Mouse (Mus musculus) lung, postnatal 0 days (tissue): Measurements from ENCODE around the gene Zscan29. TPM values are rescaled to one million over a fixed set of nuclear protein-coding genes. Genes with fewer than 3 reads are reported as not detected.
"Not testable (repeated sequence)": the region's sequence is repeated elsewhere in the genome, so short reads cannot be mapped to it uniquely, and the experiment has no call there.

Experiments used
- ATAC-seq: fragments of 200-750 bp; cut with Nextera tagmentation; 2 replicates; pipeline ENCODE4 v1.8.0; 2017; ENCODE audit warnings: moderate library complexity
- DNase-seq: peaks from one replicate; pipeline ENCODE4 v3.0.0-alpha.2; 2016; ENCODE audit warnings: low spot score
- H3K27ac ChIP-seq: fragments of 300-500 bp; sonication (generic); 2 replicates; pipeline ENCODE4 v1.5.1; 2014; ENCODE audit warnings: antibody characterized with exemption, mild to moderate bottlenecking, low read length, mixed read lengths
- H3K27me3 ChIP-seq: fragments of 300-500 bp; sonication (generic); replicated peaks from 2 replicates; pipeline ENCODE4 v1.6.1; 2014; ENCODE audit warnings: low read length, mixed read lengths; ENCODE audit not compliant: insufficient read depth
- H3K36me3 ChIP-seq: fragments of 300-500 bp; sonication (generic); 2 replicates; pipeline ENCODE4 v1.6.1; 2014; ENCODE audit warnings: low read length, mixed read lengths; ENCODE audit not compliant: insufficient read depth
- H3K4me1 ChIP-seq: fragments of 300-500 bp; sonication (generic); 2 replicates; pipeline ENCODE4 v1.6.1; 2014; ENCODE audit warnings: antibody characterized with exemption, low read depth, low read length, mixed read lengths; ENCODE audit not compliant: insufficient read depth
- H3K4me2 ChIP-seq: fragments of 300-500 bp; sonication (generic); replicated peaks from 2 replicates; pipeline ENCODE4 v1.6.1; 2014; ENCODE audit warnings: low read depth, mild to moderate bottlenecking, low read length, moderate library complexity, mixed read lengths
- H3K4me3 ChIP-seq: fragments of 300-500 bp; sonication (generic); 2 replicates; pipeline ENCODE4 v1.5.1; 2014; ENCODE audit warnings: low read depth, low read length
- H3K9ac ChIP-seq: fragments of 300-500 bp; sonication (generic); replicated peaks from 2 replicates; pipeline ENCODE4 v1.6.1; 2014; ENCODE audit warnings: low read depth, mild to moderate bottlenecking
- H3K9me3 ChIP-seq: fragments of 300-500 bp; sonication (generic); 2 replicates; pipeline ENCODE4 v1.6.1; 2016; ENCODE audit warnings: low read length, mixed read lengths
- CTCF ChIP-seq: IDR thresholded peaks from 2 replicates; pipeline ENCODE4 v1.5.1; 2016; ENCODE audit warnings: antibody characterized with exemption, mild to moderate bottlenecking
- EP300 ChIP-seq: IDR thresholded peaks from 2 replicates; pipeline ENCODE4 v1.6.1; 2016; ENCODE audit warnings: antibody characterized with exemption, mild to moderate bottlenecking, control low read depth
- WGBS: fragments of 180-500 bp; shearing (Covaris S2); extraction: QIAGEN DNeasy Blood & Tissue Kit; methylation state at CpG from one replicate; pipeline ENCODE4 v1.1.7; 2014; 5-methylcytosine and 5-hydroxymethylcytosine counted together
- polyA plus RNA-seq: library from polyadenylated mRNA; unstranded; fragments of >200 nt; fragmentation: Nextera tagmentation; extraction: Ambion mirVana; gene quantifications from 2 replicates; pipeline ENCODE4 v1.2.1, GENCODE M21; 2015

Zscan29 gene
- polyA plus RNA-seq, 1 experiment from 2014 or later = 7.8 TPM

- ATAC-seq (no peak), DNase-seq (no peak)
- no peak overlapping the region for H3K27ac ChIP-seq
- no peaks in the 10 kb centered on the region for H3K27me3 ChIP-seq
- no peak for TF ChIP-seq CTCF
- H3K4me3 ChIP-seq = no peak overlapping the region
- H3K36me3 ChIP-seq = no peaks in the 10 kb centered on the region
- no peak overlapping the region for H3K9ac ChIP-seq
- H3K9me3 ChIP-seq = no peaks in the 10 kb centered on the region
- no peaks in the 10 kb centered on the region for H3K4me1 ChIP-seq
- 53% methylated on average over 1 of the region's 1 CpGs for WGBS
- no peak overlapping the region for H3K4me2 ChIP-seq
Measured at GRCm38 (mm10) chr2:121127536-121127935, 43.4 kb downstream of the Zscan29 start.

GRCm38 (mm10) chr2:121126302-121126701 is 44.6 kb downstream of the Zscan29 start:
- H3K27ac ChIP-seq, H3K9ac ChIP-seq, H3K4me2 ChIP-seq, H3K4me1 ChIP-seq, H3K4me3 ChIP-seq, ATAC-seq, DNase-seq, H3K36me3 ChIP-seq, H3K27me3 ChIP-seq, H3K9me3 ChIP-seq: not testable (repeated sequence)
- WGBS = 86% methylated on average over 5 of the region's 5 CpGs

DNA sequence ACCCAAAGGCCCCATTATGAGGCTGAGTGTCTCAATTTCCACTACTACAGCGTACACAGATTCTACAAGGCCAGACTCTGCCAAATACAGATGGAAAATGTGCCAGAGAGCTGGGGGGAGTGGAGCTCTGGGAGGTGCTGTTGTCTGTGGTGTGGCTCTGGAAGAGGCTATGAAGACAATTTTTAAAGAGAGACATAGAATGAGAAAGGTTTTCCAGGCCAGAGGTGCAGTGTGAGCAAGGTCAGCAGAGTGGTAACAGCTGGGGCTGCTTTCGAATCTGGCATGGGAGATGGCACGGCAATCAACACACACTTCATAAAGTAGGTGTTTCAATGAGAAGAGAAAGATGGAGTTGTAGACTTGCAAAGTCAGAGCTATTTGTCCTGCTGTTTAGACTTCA is 51.7 kb downstream of the Zscan29 start:
- ATAC-seq (peak; percentile 93), DNase-seq (peak; percentile 85)
- Histone ChIP-seq H3K27me3 (no peaks in the 10 kb centered on the region), H3K36me3 (no peaks in the 10 kb centered on the region), H3K9ac (no peak overlapping the region), H3K27ac (no peak overlapping the region), H3K4me2 (no peak overlapping the region), H3K4me1 (no peaks in the 10 kb centered on the region), H3K4me3 (no peak overlapping the region), H3K9me3 (no peaks in the 10 kb centered on the region)
- TF ChIP-seq CTCF (no peak), EP300 (peak; percentile 79)
- 58% methylated on average over 3 of the region's 3 CpGs for WGBS

GRCm38 (mm10) chr2:121115418-121115817 is 55.5 kb downstream of the Zscan29 start:
- H3K4me1 ChIP-seq = no peaks in the 10 kb centered on the region; the same call in 1 of the 2 replicates
- no peak overlapping the region for H3K27ac ChIP-seq
- H3K27me3 ChIP-seq = no peaks in the 10 kb centered on the region
- no peak overlapping the region for H3K9ac ChIP-seq
- no peaks in the 10 kb centered on the region for H3K9me3 ChIP-seq
- H3K36me3 ChIP-seq = no peaks in the 10 kb centered on the region
- no peak for ATAC-seq
- H3K4me3 ChIP-seq = no peak overlapping the region
- 82% methylated on average over 2 of the region's 2 CpGs for WGBS
- no peak for TF ChIP-seq EP300
- TF ChIP-seq CTCF = no peak
- DNase-seq = no peak
- H3K4me2 ChIP-seq = no peak overlapping the region

- H3K4me2 ChIP-seq = no peak within 1 kb of the TSS
- no peaks in the 10 kb centered on the region for H3K9me3 ChIP-seq
- H3K4me1 ChIP-seq = no peaks in the 10 kb centered on the region; the same call in 1 of the 2 replicates
- no peak within 1 kb of the TSS for H3K4me3 ChIP-seq
- no peak within 1 kb of the TSS for H3K27ac ChIP-seq
- no peaks in the 10 kb centered on the region for H3K27me3 ChIP-seq
- H3K9ac ChIP-seq = no peak within 1 kb of the TSS
- DNase-seq = no peak
- no peaks in the 10 kb centered on the region for H3K36me3 ChIP-seq
- no peak for TF ChIP-seq EP300
- TF ChIP-seq CTCF = no peak
- WGBS = 87% methylated on average over 4 of the region's 4 CpGs
- ATAC-seq = no peak
Measured at GRCm38 (mm10) chr2:121109695-121110094, 61.2 kb downstream of the Zscan29 start, which contains the start of gene Tgm7. Gene Tgm7 (minus strand): TSS chr2:121109795.

Other genes starting within 250 kb of the Zscan29 start
- gene Ubr1, start 200.4 kb downstream of the Zscan29 start, polyA plus RNA-seq = 25.1 and 29.9 TPM in 2 replicates
- 13.2 and 13.5 TPM in 2 replicates for gene Tmem62, start 194.1 kb downstream of the Zscan29 start, polyA plus RNA-seq
- 55.6 and 56.8 TPM in 2 replicates for gene Ccndbp1, start 162.7 kb downstream of the Zscan29 start, polyA plus RNA-seq
- gene Epb42, start 134.1 kb downstream of the Zscan29 start, polyA plus RNA-seq = 1.4 and 2.3 TPM in 2 replicates
- 0.07 TPM in 2 replicates for gene Tgm5, start 85.3 kb downstream of the Zscan29 start, polyA plus RNA-seq
- gene Tgm7, start 61.3 kb downstream of the Zscan29 start, polyA plus RNA-seq = not detected in 2 replicates
- 12.7 and 13.5 TPM in 2 replicates for gene Adal, start 30.7 kb downstream of the Zscan29 start, polyA plus RNA-seq
- gene Lcmt2, start 30.5 kb downstream of the Zscan29 start, polyA plus RNA-seq = 19.3 and 21.8 TPM in 2 replicates
- gene Tubgcp4, start 471 bp downstream of the Zscan29 start, polyA plus RNA-seq = 18.6 and 22.0 TPM in 2 replicates
- gene Trp53bp1, start 100.3 kb upstream of the Zscan29 start, polyA plus RNA-seq = 9.8 and 16.6 TPM in 2 replicates
- gene Map1a, start 118.5 kb upstream of the Zscan29 start, polyA plus RNA-seq = 1.3 and 1.9 TPM in 2 replicates
- gene Ppip5k1, start 184.3 kb upstream of the Zscan29 start, polyA plus RNA-seq = 9.7 and 11.1 TPM in 2 replicates
- 35.1 and 37.3 TPM in 2 replicates for gene Ckmt1, start 186.6 kb upstream of the Zscan29 start, polyA plus RNA-seq
- gene Strc, start 216.0 kb upstream of the Zscan29 start, polyA plus RNA-seq = not detected in 2 replicates
- gene Pdia3, start 242.7 kb upstream of the Zscan29 start, polyA plus RNA-seq = 371 and 415 TPM in 2 replicates
- 1.7 and 1.8 TPM in 2 replicates for gene Catsper2, start 242.7 kb upstream of the Zscan29 start, polyA plus RNA-seq